Mouse (Mus musculus) G1E (cell line): ENCODE results near the gene Gfpt1. TPM values are rescaled to one million over a fixed set of nuclear protein-coding genes. Genes with fewer than 3 reads are reported as not detected.

Experiments
- ATAC-seq: 2 replicates; pipeline ENCODE4 v1.8.0; 2016; ENCODE audit warnings: mild to moderate bottlenecking; ENCODE audit not compliant: insufficient number of reproducible peaks, poor library complexity, low FRiP score, severe bottlenecking; ENCODE audit errors: extremely low read depth
- DNase-seq: peaks from one replicate; pipeline ENCODE4 v3.0.0; 2012; ENCODE audit warnings: low spot score
- H3K27me3 ChIP-seq: 2 replicates; pipeline ENCODE4 v1.6.1; 2012; ENCODE audit warnings: mild to moderate bottlenecking, low read length, inconsistent platforms; ENCODE audit not compliant: insufficient read depth
- H3K36me3 ChIP-seq: replicated peaks from 2 replicates; pipeline ENCODE3; 2012; ENCODE audit warnings: mild to moderate bottlenecking, inconsistent platforms
- H3K4me1 ChIP-seq: 2 replicates; pipeline ENCODE4 v1.6.1; 2012; ENCODE audit warnings: low read depth, low read length, inconsistent platforms, mixed read lengths; ENCODE audit not compliant: insufficient read depth
- H3K4me3 ChIP-seq: 2 replicates; pipeline ENCODE4 v1.5.1; 2012; ENCODE audit warnings: low read depth, mild to moderate bottlenecking, inconsistent platforms, low read length, moderate library complexity, mixed read lengths
- H3K9me3 ChIP-seq: replicated peaks from 2 replicates; pipeline ENCODE4 v1.6.1; 2012; ENCODE audit warnings: inconsistent platforms
- CTCF ChIP-seq: IDR thresholded peaks from 2 replicates; pipeline ENCODE4 v1.5.1; 2012; ENCODE audit warnings: low read depth, low read length, inconsistent platforms, mixed read lengths
- GATA1 ChIP-seq: IDR thresholded peaks from 2 replicates; pipeline ENCODE4 v1.6.1; 2012; ENCODE audit warnings: borderline replicate concordance, low read length, inconsistent platforms, mixed read lengths
- GATA2 ChIP-seq: IDR thresholded peaks from 2 replicates; pipeline ENCODE4 v1.6.1; 2012; ENCODE audit warnings: low read depth, low read length, inconsistent platforms, borderline replicate concordance
- POLR2AphosphoS5 ChIP-seq: IDR thresholded peaks from 2 replicates; pipeline ENCODE4 v1.6.1; 2012; ENCODE audit warnings: low read depth, low read length, inconsistent platforms; ENCODE audit not compliant: insufficient replicate concordance
- TAL1 ChIP-seq: conservative IDR thresholded peaks from 2 replicates; pipeline ENCODE4 v1.6.1; 2012; ENCODE audit warnings: low read depth, low read length, inconsistent platforms, mixed read lengths
- polyA plus RNA-seq: library from polyadenylated mRNA; stranded (reverse); fragments of >175 nt; gene quantifications from 2 replicates; pipeline ENCODE4 v1.2.3, GENCODE M21; 2012
- total RNA-seq, 2 experiments: library from RNA; stranded (forward) in 1 of 2; stranded (reverse) in 1 of 2; fragments of 200-1000 nt in 1 of 2; fragments of >200 nt in 1 of 2; fragmentation: Nextera tagmentation in 1 of 2; gene quantifications; 2 replicates each; pipeline ENCODE4 v1.2.3; 2014 to 2017

Gene Gfpt1
- total and polyA plus RNA-seq, 3 experiments, result 78.7 to 196 (median 99.2) TPM

GRCm38 (mm10) chr6:87101281-87101954, 58.8 kb downstream of the Gfpt1 start:
- Histone ChIP-seq H3K36me3 (no peaks in the 10 kb centered on the region), H3K4me1 (peaks cover 78% of the 10 kb centered on the region), H3K4me3 (peak overlapping the region; percentile 66; the same call in 1 of the 2 replicates), H3K27me3 (peaks cover 9% of the 10 kb centered on the region), H3K9me3 (no peaks in the 10 kb centered on the region)
- ATAC-seq, result peak; percentile 22; the same call in 1 of the 2 replicates
- TF ChIP-seq CTCF (peak; percentile 70), GATA2 (no peak)
- peak; percentile 40 for DNase-seq

GRCm38 (mm10) chr6:87101955-87102353, 59.3 kb downstream of the Gfpt1 start:
- peaks cover 73% of the 10 kb centered on the region for H3K4me1 ChIP-seq
- peak; percentile 43 for DNase-seq
- peaks cover 9% of the 10 kb centered on the region for H3K27me3 ChIP-seq
- no peaks in the 10 kb centered on the region for H3K9me3 ChIP-seq
- H3K4me3 ChIP-seq, result peak overlapping the region; percentile 61; the same call in 1 of the 2 replicates
- TF ChIP-seq POLR2AphosphoS5 (no peak), CTCF (no peak), GATA1 (no peak), GATA2 (no peak), TAL1 (no peak)
- no peaks in the 10 kb centered on the region for H3K36me3 ChIP-seq
- peak; percentile 34 for ATAC-seq

DNA sequence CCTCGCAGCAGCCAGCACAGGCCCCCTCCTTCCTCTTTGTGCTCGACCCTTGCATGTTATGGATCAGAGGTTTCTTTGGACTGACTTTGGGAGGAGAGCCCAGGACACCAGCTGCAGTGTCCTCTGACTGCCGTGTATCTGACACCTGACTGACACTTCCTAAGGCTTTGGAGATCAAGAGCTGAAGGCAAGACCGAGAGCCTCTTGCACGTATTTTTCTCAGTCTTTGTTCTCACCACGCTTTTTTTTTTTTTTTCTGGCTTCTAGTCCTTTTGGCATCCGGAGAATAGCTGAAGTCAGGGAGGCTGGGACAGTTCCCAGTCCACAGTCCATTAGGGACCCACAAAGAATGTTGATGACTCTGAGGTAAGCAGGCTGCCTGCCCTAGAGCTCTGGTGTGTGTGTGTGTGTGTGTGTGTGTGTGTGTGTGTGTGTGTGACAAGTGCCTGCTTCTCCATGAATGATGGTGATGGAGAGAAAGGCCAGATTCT, 59.8 kb downstream of the Gfpt1 start:
- DNase-seq (no peak), ATAC-seq (no peak)
- peaks cover 68% of the 10 kb centered on the region for H3K4me1 ChIP-seq
- peaks cover 9% of the 10 kb centered on the region for H3K27me3 ChIP-seq
- no peak for TF ChIP-seq GATA1
- no peak for TF ChIP-seq CTCF
- no peak for TF ChIP-seq POLR2AphosphoS5
- TF ChIP-seq GATA2, result no peak
- no peak for TF ChIP-seq TAL1
- H3K36me3 ChIP-seq, result no peaks in the 10 kb centered on the region
- H3K4me3 ChIP-seq, result peak overlapping the region; percentile 61; the same call in 1 of the 2 replicates
- H3K9me3 ChIP-seq, result no peaks in the 10 kb centered on the region

DNA sequence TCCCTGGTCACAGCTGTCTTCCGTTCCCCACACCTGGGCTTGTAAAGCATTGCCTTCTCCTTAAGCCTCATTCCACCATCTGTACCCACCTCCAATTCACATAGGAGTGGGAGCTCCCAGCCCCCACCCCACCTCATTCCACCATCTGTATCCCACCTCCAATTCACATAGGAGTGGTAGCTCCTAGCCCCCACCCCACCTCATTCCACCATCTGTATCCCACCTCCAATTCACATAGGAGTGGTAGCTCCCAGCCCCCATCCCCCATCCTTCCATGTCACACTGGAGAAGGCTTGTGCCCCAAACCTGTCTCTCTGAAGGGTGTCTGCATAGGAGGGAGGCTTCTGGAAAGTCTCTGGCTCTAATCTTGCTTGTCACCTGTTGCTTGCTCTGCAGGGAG, 60.7 kb downstream of the Gfpt1 start:
- Histone ChIP-seq H3K4me1 (peaks cover 59% of the 10 kb centered on the region), H3K9me3 (no peaks in the 10 kb centered on the region), H3K4me3 (no peak overlapping the region), H3K36me3 (no peaks in the 10 kb centered on the region), H3K27me3 (peaks cover 12% of the 10 kb centered on the region)
- TF ChIP-seq TAL1 (no peak), POLR2AphosphoS5 (no peak), GATA2 (no peak), GATA1 (no peak), CTCF (no peak)
- no peak for DNase-seq
- ATAC-seq, result no peak

GRCm38 (mm10) chr6:87104123-87104796, 61.6 kb downstream of the Gfpt1 start, which contains the start of gene D6Ertd527e:
TSS of gene D6Ertd527e (plus strand) at chr6:87104746.
- DNase-seq, result no peak
- Histone ChIP-seq H3K27me3 (peaks cover 21% of the 10 kb centered on the region), H3K36me3 (no peaks in the 10 kb centered on the region), H3K4me3 (no peak within 1 kb of the TSS), H3K4me1 (peaks cover 53% of the 10 kb centered on the region), H3K9me3 (no peaks in the 10 kb centered on the region)
- TF ChIP-seq CTCF, result no peak
- no peak for TF ChIP-seq POLR2AphosphoS5
- no peak for ATAC-seq

DNA sequence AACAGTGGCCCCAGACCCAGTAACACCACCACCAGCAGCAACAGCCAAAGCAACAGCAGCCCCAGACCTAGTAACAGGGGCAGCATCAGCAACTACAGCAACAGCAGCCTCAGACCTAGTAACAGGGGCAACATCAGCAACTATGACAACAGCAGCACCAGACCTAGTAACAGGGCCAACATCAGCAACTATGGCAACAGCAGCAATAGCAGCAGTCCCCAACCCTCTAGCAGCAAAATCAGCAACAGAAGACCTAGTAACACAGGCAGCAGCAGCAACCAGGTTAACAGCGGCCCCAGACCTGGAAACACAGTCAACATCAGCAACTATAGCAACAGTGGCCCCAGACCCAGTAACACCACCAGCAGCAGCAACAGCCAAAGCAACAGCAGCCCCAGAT, 68.8 kb downstream of the Gfpt1 start:
- ATAC-seq (no peak), DNase-seq (no peak)
- peaks cover 54% of the 10 kb centered on the region for H3K27me3 ChIP-seq

More for the DNA sequence above, 68.8 kb downstream of the Gfpt1 start:
- H3K9me3 ChIP-seq, result no peaks in the 10 kb centered on the region
- TF ChIP-seq CTCF (no peak), GATA1 (no peak), POLR2AphosphoS5 (no peak), TAL1 (no peak), GATA2 (no peak)
- no peaks in the 10 kb centered on the region for H3K36me3 ChIP-seq
- H3K4me1 ChIP-seq, result no peaks in the 10 kb centered on the region
- no peak overlapping the region for H3K4me3 ChIP-seq
